Mouse (Mus musculus) hindbrain, embryonic 11.5 days (tissue): ENCODE measurements around the gene Anapc13. TPM values are rescaled to one million over a fixed set of nuclear protein-coding genes. Genes with fewer than 3 reads are reported as not detected.

Experiments
- ATAC-seq: fragments of 200-750 bp; cut with Nextera tagmentation; 2 replicates; pipeline ENCODE4 v1.8.0; 2017; ENCODE audit warnings: mild to moderate bottlenecking, moderate TSS enrichment, moderate library complexity; ENCODE audit not compliant: low FRiP score
- DNase-seq: peaks from one replicate; pipeline ENCODE4 v3.0.0-alpha.2; 2015; ENCODE audit warnings: low spot score
- H3K27ac ChIP-seq: fragments of 300-500 bp; sonication (generic); 2 replicates; pipeline ENCODE4 v1.5.1; 2014; ENCODE audit warnings: mild to moderate bottlenecking, low read depth, low read length
- H3K27me3 ChIP-seq: fragments of 300-500 bp; sonication (generic); 2 replicates; pipeline ENCODE4 v1.6.1; 2014; ENCODE audit warnings: mild to moderate bottlenecking, low read length, moderate library complexity, mixed read lengths; ENCODE audit not compliant: control insufficient read depth, insufficient read depth
- H3K36me3 ChIP-seq: fragments of 300-500 bp; sonication (generic); 2 replicates; pipeline ENCODE4 v1.6.1; 2014; ENCODE audit warnings: mild to moderate bottlenecking, low read length, moderate library complexity, mixed read lengths; ENCODE audit not compliant: control insufficient read depth, insufficient read depth
- H3K4me1 ChIP-seq: fragments of 300-500 bp; sonication (generic); replicated peaks from 2 replicates; pipeline ENCODE4 v1.6.1; 2014; ENCODE audit warnings: low read length, mixed read lengths; ENCODE audit not compliant: control insufficient read depth, insufficient read depth
- H3K4me2 ChIP-seq: fragments of 300-500 bp; sonication (generic); replicated peaks from 2 replicates; pipeline ENCODE4 v1.6.1; 2014; ENCODE audit warnings: mild to moderate bottlenecking, low read depth, low read length
- H3K4me3 ChIP-seq: fragments of 300-500 bp; sonication (generic); 2 replicates; pipeline ENCODE4 v1.5.1; 2014; ENCODE audit warnings: low read depth, low read length
- H3K9ac ChIP-seq: fragments of 300-500 bp; sonication (generic); 2 replicates; pipeline ENCODE4 v1.6.1; 2014; ENCODE audit warnings: low read depth, low read length
- H3K9me3 ChIP-seq: fragments of 300-500 bp; sonication (generic); 2 replicates; pipeline ENCODE4 v1.6.1; 2016; ENCODE audit warnings: low read length; ENCODE audit not compliant: control insufficient read depth
- whole genome bisulfite sequencing: fragments of 180-500 bp; shearing (Covaris S2); extraction: QIAGEN DNeasy Blood & Tissue Kit; methylation state at CpG from one replicate; pipeline ENCODE4 v1.1.7; 2014; 5-methylcytosine and 5-hydroxymethylcytosine counted together
- polyA plus RNA-seq: library from polyadenylated mRNA; unstranded; fragments of >200 nt; fragmentation: Nextera tagmentation; extraction: Ambion mirVana; gene quantifications from 2 replicates; pipeline ENCODE4 v1.2.1, GENCODE M21; 2014

Anapc13 gene
- polyA plus RNA-seq, 1 experiment from 2014 or later, result 165 TPM

DNA sequence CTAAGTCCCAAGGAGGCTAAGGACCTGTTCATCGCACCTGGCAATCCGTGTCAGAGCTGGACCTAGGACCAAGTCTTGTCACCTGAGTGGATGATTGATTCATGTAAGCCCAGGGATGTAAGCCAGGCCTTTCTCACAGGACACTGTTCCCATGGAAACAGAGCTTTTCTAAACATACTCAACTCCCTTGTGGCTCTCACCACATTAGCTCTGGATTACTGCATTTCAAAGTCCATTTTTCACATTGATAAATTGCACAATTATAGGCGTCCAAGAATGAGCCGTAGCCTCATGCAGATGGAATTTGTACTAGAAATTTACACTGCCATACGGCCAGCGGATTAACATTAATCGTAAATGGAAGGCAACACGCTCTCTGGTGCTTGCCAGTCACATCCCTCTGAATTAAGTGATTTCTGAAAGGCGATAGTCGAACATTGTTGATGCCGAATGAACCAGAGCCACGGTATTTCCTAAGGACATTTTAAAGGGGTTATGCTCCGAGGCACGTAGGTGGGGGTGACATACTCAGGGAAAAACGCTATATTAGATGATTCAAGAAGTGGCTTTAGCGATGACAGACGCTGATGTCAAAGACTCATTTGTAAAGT is 23.9 kb downstream of the Anapc13 start:
- H3K9ac ChIP-seq, result no peak overlapping the region
- WGBS, result 45% methylated on average over 17 of the region's 17 CpGs
- H3K36me3 ChIP-seq, result no peaks in the 10 kb centered on the region
- H3K4me2 ChIP-seq, result no peak overlapping the region
- H3K4me1 ChIP-seq, result peaks cover 12% of the 10 kb centered on the region
- no peaks in the 10 kb centered on the region for H3K9me3 ChIP-seq
- H3K27ac ChIP-seq, result no peak overlapping the region
- ATAC-seq, result peak; percentile 86
- H3K27me3 ChIP-seq, result no peaks in the 10 kb centered on the region
- no peak overlapping the region for H3K4me3 ChIP-seq
- DNase-seq, result peak; percentile 64

DNA sequence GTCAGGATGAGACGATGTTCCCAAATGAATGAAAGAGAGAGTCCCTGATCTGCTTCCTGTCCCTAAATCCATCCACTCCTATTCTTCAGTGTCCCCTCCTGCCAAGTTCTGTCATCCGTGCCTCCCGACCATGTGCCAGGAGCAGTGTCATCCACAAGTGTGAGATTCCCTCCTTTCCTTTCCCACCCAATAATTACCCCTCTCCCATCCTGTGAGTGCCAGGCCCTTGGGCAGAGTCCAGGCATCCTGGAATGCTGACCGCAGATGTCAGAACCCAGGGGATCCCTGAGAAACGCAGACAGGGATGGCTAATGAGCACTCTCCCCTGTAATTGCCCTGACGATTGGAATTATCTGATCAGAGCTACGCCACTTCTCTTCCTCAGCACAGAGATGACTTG is 24.5 kb downstream of the Anapc13 start:
- H3K4me1 ChIP-seq, result peaks cover 12% of the 10 kb centered on the region
- no peak overlapping the region for H3K27ac ChIP-seq
- H3K36me3 ChIP-seq, result no peaks in the 10 kb centered on the region
- H3K4me3 ChIP-seq, result no peak overlapping the region
- ATAC-seq (peak; percentile 41; the same call in 1 of the 2 replicates), DNase-seq (no peak)
- 40% methylated on average over 7 of the region's 7 CpGs for WGBS
- H3K27me3 ChIP-seq, result no peaks in the 10 kb centered on the region
- no peaks in the 10 kb centered on the region for H3K9me3 ChIP-seq
- no peak overlapping the region for H3K4me2 ChIP-seq
- H3K9ac ChIP-seq, result no peak overlapping the region

DNA sequence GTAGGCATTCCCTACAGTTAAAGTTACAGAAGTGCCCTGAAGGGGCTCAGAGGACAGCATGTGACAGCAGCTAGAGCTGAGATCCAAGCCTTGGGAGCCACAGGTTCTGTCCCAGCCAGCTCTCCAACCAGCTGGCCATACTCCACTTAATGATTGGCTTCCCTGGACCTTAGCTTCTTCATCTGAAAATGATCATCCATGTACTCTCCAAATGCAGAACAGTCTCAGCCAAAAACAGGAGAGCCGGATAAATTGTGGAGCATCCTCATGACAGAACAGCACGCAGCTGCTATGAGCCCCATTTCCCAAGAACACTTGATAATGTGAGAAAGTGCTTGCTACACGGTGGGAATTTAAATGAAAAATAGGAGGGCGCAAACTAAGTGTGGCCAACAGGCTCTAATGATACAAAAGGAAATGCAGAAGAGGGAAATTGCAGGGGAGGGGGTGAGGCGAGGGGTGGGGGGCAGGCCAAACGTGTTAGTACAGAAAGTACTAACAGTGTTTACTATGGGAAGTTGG is 25.2 kb downstream of the Anapc13 start:
- Histone ChIP-seq H3K9ac (no peak overlapping the region), H3K4me2 (no peak overlapping the region), H3K4me1 (peaks cover 12% of the 10 kb centered on the region), H3K27ac (no peak overlapping the region), H3K4me3 (no peak overlapping the region), H3K36me3 (no peaks in the 10 kb centered on the region), H3K27me3 (no peaks in the 10 kb centered on the region), H3K9me3 (no peaks in the 10 kb centered on the region)
- no peak for ATAC-seq
- WGBS, result 69% methylated on average over 6 of the region's 6 CpGs
- no peak for DNase-seq

DNA sequence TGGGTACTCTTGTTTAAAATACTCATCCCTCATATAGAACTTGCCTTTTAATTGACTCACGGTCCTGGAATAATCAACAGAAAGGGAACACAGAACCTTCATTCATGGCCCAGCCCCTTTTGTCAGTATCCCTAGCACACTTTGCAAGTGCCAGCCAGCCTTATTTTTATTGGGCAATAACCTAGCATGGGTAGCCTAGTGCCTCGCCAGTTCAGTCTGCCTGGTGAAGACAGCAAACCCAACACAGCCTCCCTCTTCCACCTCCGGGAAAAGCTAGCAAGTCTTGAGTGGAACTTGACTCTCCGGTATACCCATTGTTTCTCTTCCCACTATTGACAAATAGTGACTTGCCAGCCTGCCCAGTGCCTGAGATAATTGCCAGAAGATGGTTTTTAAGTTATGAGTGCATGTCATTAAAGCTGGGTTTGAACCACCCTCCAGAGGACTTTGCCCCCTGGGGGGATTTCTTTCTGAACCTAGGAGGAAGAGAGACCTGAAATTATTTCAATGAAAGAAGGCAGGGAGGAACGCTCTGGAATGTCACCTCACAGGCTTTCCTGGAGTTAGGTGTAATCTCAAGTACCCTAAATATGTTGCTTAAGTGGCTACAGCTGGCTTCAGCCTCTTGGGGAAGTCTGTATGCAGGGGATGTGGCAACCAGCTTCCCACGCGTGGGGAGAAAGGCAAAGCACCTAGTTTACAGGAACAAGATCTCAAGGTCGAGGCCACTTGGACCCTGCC is 30.4 kb downstream of the Anapc13 start:
- no peaks in the 10 kb centered on the region for H3K9me3 ChIP-seq
- H3K4me3 ChIP-seq, result no peak overlapping the region
- no peak overlapping the region for H3K4me2 ChIP-seq
- H3K4me1 ChIP-seq, result no peaks in the 10 kb centered on the region
- H3K27ac ChIP-seq, result no peak overlapping the region
- no peak overlapping the region for H3K9ac ChIP-seq
- WGBS, result 75% methylated on average over 8 of the region's 8 CpGs
- H3K27me3 ChIP-seq, result no peaks in the 10 kb centered on the region
- H3K36me3 ChIP-seq, result no peaks in the 10 kb centered on the region
- DNase-seq (no peak), ATAC-seq (no peak)

DNA sequence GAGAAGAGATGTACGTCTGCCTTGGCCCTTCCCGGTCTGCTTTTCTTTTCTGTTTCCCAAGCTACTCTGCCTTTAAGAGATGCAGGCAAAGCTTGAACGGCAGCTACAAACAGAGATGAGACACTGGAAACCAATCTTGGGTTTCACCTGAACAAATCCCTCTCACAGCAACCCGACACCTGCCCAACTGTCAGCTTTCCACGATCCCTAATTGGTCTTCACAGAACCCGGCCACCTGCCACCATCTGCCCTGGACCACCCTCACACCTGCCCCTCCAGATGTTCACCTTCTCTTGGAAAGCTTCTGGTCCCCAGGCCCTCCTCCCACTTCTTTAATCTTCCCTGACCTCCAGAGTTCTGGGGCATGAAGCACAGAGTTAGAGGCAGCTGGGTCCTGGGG is 42.0 kb downstream of the Anapc13 start:
- no peak overlapping the region for H3K9ac ChIP-seq
- H3K4me2 ChIP-seq, result no peak overlapping the region
- H3K9me3 ChIP-seq, result no peaks in the 10 kb centered on the region
- no peaks in the 10 kb centered on the region for H3K27me3 ChIP-seq
- H3K36me3 ChIP-seq, result no peaks in the 10 kb centered on the region
- H3K27ac ChIP-seq, result peak overlapping the region; percentile 49; the same call in 1 of the 2 replicates
- 39% methylated on average over 6 of the region's 6 CpGs for WGBS
- no peak overlapping the region for H3K4me3 ChIP-seq
- ATAC-seq (no peak), DNase-seq (peak; percentile 31)
- H3K4me1 ChIP-seq, result no peaks in the 10 kb centered on the region

DNA sequence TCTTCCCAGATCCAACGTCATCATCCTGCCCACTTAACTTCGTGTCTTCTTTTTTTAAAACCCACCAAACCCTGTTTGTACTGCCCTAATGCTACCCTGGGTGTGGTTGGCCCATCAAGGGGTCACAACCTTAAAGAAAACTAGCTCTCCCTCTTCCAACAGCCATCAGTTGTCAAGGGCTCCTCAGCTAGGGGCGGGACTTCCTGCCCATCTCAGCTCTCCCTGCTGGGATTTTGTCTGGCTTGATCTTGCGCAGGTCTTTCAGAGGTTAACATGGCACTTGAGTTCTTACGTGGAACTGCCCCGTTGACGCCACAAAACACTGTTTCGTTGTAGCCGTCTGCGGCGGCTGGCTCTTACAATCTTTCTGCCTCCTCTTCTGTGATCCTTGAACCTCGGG is 42.8 kb downstream of the Anapc13 start:
- H3K4me3 ChIP-seq, result no peak overlapping the region
- 89% methylated on average over 12 of the region's 12 CpGs for WGBS
- no peak for ATAC-seq
- no peaks in the 10 kb centered on the region for H3K36me3 ChIP-seq
- no peak for DNase-seq
- H3K9me3 ChIP-seq, result no peaks in the 10 kb centered on the region
- no peak overlapping the region for H3K4me2 ChIP-seq
- no peak overlapping the region for H3K27ac ChIP-seq
- H3K27me3 ChIP-seq, result no peaks in the 10 kb centered on the region
- no peak overlapping the region for H3K9ac ChIP-seq
- no peaks in the 10 kb centered on the region for H3K4me1 ChIP-seq

DNA sequence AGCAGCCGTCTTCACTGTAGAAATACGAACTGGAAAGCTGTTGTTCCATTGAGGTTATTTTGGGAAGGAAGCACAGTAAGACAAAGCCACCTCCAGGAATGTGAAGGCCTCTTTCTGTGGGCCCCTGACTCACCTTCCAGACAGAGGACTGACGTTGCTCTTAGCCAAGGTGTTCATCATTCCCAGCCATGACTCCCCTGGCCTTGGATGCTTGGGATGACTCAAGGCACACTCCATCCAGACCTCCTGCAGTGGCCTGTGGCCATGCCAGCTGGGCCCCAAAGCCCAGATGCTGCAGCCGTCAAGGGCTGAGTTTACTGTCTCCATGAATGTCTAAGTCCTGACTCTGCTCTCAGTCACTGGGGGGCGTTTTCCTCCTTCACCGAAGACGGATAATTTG is 47.3 kb downstream of the Anapc13 start:
- no peaks in the 10 kb centered on the region for H3K36me3 ChIP-seq
- ATAC-seq (no peak), DNase-seq (no peak)
- no peak overlapping the region for H3K4me2 ChIP-seq
- H3K9ac ChIP-seq, result no peak overlapping the region
- H3K27me3 ChIP-seq, result no peaks in the 10 kb centered on the region
- H3K9me3 ChIP-seq, result no peaks in the 10 kb centered on the region
- H3K27ac ChIP-seq, result no peak overlapping the region
- no peak overlapping the region for H3K4me3 ChIP-seq
- WGBS, result 71% methylated on average over 7 of the region's 7 CpGs
- H3K4me1 ChIP-seq, result no peaks in the 10 kb centered on the region

- Histone ChIP-seq H3K36me3 (no peaks in the 10 kb centered on the region), H3K27me3 (no peaks in the 10 kb centered on the region), H3K9me3 (no peaks in the 10 kb centered on the region), H3K4me3 (no peak overlapping the region), H3K27ac (no peak overlapping the region), H3K9ac (no peak overlapping the region), H3K4me2 (no peak overlapping the region), H3K4me1 (no peaks in the 10 kb centered on the region)
- 79% methylated on average over 5 of the region's 5 CpGs for WGBS
- ATAC-seq, result no peak
- DNase-seq, result no peak
Observed at GRCm38 (mm10) chr9:102675922-102676321, 49.8 kb downstream of the Anapc13 start.

DNA sequence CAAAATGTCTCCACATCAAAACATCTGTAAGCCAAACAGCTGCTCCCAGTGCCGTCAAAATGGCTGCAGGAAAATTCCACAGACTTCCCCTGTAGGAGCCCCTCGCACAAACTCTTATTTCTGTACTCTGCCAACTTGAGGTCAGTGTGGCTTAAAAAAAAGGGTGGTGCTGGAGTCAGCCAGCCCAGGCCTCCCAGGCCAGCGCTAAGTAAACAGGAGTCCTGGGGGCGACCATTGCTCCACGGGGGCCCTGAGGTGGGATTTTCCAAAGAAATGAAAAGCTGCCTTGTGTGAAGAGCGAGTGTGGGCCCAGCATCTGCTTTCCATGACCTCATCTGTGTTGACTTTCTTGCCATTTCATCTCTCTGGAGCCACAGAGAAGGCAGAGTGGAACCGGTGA is 55.4 kb downstream of the Anapc13 start:
- ATAC-seq (no peak), DNase-seq (no peak)
- no peaks in the 10 kb centered on the region for H3K27me3 ChIP-seq
- H3K4me1 ChIP-seq, result no peaks in the 10 kb centered on the region
- no peak overlapping the region for H3K27ac ChIP-seq
- H3K4me3 ChIP-seq, result no peak overlapping the region
- WGBS, result 42% methylated on average over 7 of the region's 7 CpGs
- H3K36me3 ChIP-seq, result no peaks in the 10 kb centered on the region
- H3K9me3 ChIP-seq, result no peaks in the 10 kb centered on the region
- no peak overlapping the region for H3K4me2 ChIP-seq
- no peak overlapping the region for H3K9ac ChIP-seq
